Mouse (Mus musculus): ENCODE measurements at regions not wholly inside any gene's neighbourhood (a gene's known extent, or its start where the extent isn't known, plus 50 kb on each side); places are given as distances from the start of the nearest gene placed in this dataset.
"Not testable (repeated sequence)": the region's sequence is repeated elsewhere in the genome, so short reads cannot be mapped to it uniquely, and the experiment has no call there.

DNA sequence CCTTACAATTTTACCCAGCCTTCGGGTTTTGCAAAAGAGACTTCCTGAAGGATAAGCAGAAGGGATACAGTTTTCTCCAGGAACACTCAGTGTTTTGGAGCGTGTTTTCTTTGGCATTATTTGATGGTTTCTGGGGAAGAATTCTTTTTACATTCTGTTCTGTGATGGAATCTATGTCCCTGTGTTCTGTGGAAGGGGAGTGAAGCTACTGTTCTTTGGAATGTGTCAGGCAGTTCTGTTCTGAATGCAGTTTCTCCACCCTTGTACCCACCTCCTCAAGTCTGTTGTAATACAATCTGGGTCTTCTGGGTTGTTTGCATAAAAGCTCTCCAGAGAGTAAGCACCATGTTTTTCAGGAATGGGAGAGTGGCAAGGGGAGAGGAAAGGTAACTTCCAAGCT lies 202.0 kb upstream of the Ccdc54 start:
- H3K36me3 ChIP-seq (ENCODE audit: poor library complexity, severe bottlenecking), result no peaks in the 10 kb centered on the region
- H3K4me1 ChIP-seq, result no peaks in the 10 kb centered on the region
- H3K27ac ChIP-seq, result no peak overlapping the region
- H3K9ac ChIP-seq, result no peak overlapping the region
- no peaks in the 10 kb centered on the region for H3K9me3 ChIP-seq (replicated peaks)
- H3K27me3 ChIP-seq, result no peaks in the 10 kb centered on the region
- no peak for ATAC-seq
- no peak overlapping the region for H3K4me2 ChIP-seq
- H3K4me3 ChIP-seq, result no peak overlapping the region
- 77% methylated on average over 2 of the region's 2 CpGs for WGBS

DNA sequence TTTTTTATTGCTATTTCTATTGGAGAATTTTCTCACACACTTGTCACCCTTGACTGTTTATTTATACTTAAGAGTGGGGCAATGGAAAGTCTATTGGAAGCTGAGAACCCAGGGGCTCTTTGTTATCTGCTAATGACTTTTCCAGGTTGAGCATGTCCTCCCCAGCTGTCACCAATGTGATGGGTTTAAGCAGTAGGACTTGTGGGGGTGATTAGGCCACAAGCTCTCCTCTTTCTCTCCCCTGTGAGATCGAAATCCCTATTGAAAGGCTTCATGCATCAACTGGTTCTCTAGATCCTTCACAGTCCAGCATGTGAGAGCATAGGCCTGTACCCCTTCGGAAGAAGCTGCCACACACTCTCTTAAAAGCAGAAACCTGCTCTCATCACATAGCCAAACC lies 201.6 kb upstream of the Ccdc54 start:
- Histone ChIP-seq H3K4me1 (no peaks in the 10 kb centered on the region), H3K9ac (no peak overlapping the region), H3K9me3 (replicated peaks) (no peaks in the 10 kb centered on the region), H3K4me3 (no peak overlapping the region), H3K27ac (no peak overlapping the region), H3K4me2 (no peak overlapping the region), H3K27me3 (no peaks in the 10 kb centered on the region), H3K36me3 (ENCODE audit: poor library complexity, severe bottlenecking) (no peaks in the 10 kb centered on the region)
- ATAC-seq, result no peak
- WGBS, result 23% methylated on average over 2 of the region's 2 CpGs

- H3K36me3 ChIP-seq (ENCODE audit: poor library complexity, severe bottlenecking), result no peaks in the 10 kb centered on the region
- no peaks in the 10 kb centered on the region for H3K9me3 ChIP-seq (replicated peaks)
- ATAC-seq, result no peak
These were observed 197.7 kb upstream of the Ccdc54 start for GRCm38 (mm10) chr16:50788702-50789101.

DNA sequence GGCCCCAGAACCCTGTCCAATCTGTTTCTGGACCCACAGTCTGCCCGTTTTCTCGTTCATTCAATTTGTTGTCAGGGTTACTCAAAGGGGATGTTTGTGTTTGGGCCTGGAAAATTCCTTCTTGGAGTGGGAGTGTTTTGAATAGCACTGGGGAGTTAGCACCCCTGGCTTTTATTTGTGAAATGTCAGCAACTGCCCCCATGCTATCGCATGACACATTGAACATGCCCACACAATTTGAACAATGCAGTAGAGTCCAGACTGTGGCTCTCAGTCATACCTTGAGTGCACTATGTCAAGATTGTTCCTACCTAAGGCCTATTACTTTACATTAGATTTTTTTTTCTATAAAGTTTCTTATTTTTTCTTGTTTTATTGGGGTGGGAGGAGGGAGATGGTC lies 195.2 kb upstream of the Ccdc54 start:
- Histone ChIP-seq H3K27ac (no peak overlapping the region), H3K27me3 (no peaks in the 10 kb centered on the region), H3K4me2 (no peak overlapping the region), H3K9ac (no peak overlapping the region), H3K4me1 (peaks cover 25% of the 10 kb centered on the region), H3K4me3 (no peak overlapping the region), H3K9me3 (replicated peaks) (no peaks in the 10 kb centered on the region), H3K36me3 (ENCODE audit: poor library complexity, severe bottlenecking) (no peaks in the 10 kb centered on the region)
- WGBS, result 72% methylated on average over 3 of the region's 3 CpGs
- ATAC-seq, result no peak

More at GRCm38 (mm10) chr16:50788702-50789101, 197.7 kb upstream of the Ccdc54 start:
- Histone ChIP-seq H3K27ac (no peak overlapping the region), H3K27me3 (no peaks in the 10 kb centered on the region), H3K9ac (no peak overlapping the region), H3K4me3 (no peak overlapping the region), H3K4me1 (peaks cover 19% of the 10 kb centered on the region), H3K4me2 (no peak overlapping the region)
- WGBS, result 89% methylated on average over 4 of the region's 4 CpGs

DNA sequence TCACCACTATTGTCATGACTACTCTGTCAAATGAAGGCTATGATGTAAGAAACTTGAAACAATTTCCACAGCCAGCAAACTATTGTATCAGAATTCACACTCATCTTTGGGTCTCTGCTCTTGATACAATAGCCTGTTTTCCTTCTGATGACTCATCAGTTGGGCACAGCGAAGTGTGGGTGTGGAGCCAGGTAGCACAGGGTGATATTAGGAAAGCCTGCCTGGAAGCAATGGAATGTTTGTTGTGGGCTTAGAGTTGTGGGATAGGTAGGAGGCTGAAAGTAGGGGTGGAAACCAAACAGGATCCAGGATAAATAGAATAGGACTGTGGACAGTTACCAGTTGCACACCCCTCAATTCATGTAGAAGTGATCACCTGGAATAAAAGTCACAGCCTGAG lies 194.4 kb upstream of the Ccdc54 start:
- no peak overlapping the region for H3K4me2 ChIP-seq
- WGBS, result 82% methylated on average over 1 of the region's 1 CpGs
- H3K36me3 ChIP-seq (ENCODE audit: poor library complexity, severe bottlenecking), result no peaks in the 10 kb centered on the region
- no peak overlapping the region for H3K27ac ChIP-seq
- H3K4me1 ChIP-seq, result peaks cover 25% of the 10 kb centered on the region
- no peak overlapping the region for H3K4me3 ChIP-seq
- H3K9me3 ChIP-seq (replicated peaks), result no peaks in the 10 kb centered on the region
- ATAC-seq, result peak; percentile 14; the same call in 1 of the 2 replicates
- H3K9ac ChIP-seq, result no peak overlapping the region
- no peaks in the 10 kb centered on the region for H3K27me3 ChIP-seq

- no peaks in the 10 kb centered on the region for H3K9me3 ChIP-seq (replicated peaks)
- ATAC-seq, result peak; percentile 75
- H3K4me2 ChIP-seq, result peak overlapping the region; percentile 40
- H3K4me1 ChIP-seq, result peaks cover 25% of the 10 kb centered on the region
- H3K4me3 ChIP-seq, result no peak overlapping the region
- 62% methylated on average over 3 of the region's 3 CpGs for WGBS
- H3K27ac ChIP-seq, result peak overlapping the region; percentile 31; the same call in 1 of the 2 replicates
- no peak overlapping the region for H3K9ac ChIP-seq
- H3K36me3 ChIP-seq (ENCODE audit: poor library complexity, severe bottlenecking), result no peaks in the 10 kb centered on the region
- no peaks in the 10 kb centered on the region for H3K27me3 ChIP-seq
These were observed 193.8 kb upstream of the Ccdc54 start for GRCm38 (mm10) chr16:50784651-50785228.

DNA sequence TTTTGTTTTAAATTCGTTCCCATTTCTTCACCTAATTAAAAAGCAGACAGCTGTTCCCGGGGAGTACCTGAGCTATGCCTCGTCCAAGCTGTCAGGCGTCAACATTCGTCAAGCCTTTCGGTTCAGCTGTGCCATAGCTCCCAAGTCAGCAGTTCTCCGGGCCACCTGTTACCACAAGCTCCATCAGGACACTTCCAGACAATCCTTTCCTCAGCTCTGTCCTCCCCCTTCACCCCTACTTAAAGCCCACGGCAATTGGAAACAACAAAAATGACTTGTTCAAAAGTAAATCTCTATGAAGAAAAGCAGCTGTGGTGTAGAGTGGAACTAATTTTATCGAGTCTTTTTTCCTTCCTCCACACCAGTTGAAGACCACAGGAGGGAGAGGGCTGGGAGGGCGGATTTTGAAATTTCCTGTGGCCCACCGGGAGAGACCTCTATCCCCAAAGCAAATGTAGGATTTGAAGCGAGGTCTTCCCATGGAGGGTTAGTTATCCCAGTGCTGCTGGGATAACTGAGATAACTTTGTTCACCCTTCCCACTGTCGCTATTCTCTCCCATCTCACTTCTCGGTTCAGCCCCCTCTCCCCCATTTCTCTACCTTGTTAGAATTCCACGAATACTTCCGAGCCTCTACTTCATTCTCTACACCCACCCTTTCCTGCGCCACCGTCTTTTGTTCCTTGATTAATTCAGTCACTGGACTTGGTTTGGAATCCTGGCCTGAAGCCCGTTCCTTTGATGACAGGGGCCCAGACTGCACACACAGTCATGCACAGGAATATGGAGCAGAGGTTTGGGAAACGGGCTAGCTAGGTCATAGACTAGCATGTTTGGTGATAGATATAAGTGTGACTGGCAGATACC lies 193.1 kb upstream of the Ccdc54 start:
- Histone ChIP-seq H3K4me1 (peaks cover 32% of the 10 kb centered on the region), H3K9me3 (replicated peaks) (no peaks in the 10 kb centered on the region), H3K27ac (peak overlapping the region; percentile 31), H3K27me3 (no peaks in the 10 kb centered on the region), H3K9ac (no peak overlapping the region), H3K36me3 (ENCODE audit: poor library complexity, severe bottlenecking) (no peaks in the 10 kb centered on the region), H3K4me3 (no peak overlapping the region), H3K4me2 (peak overlapping the region; percentile 40)
- WGBS, result 32% methylated on average over 20 of the region's 20 CpGs
- peak; percentile 85 for ATAC-seq

- H3K27ac ChIP-seq, result no peak overlapping the region
- H3K27me3 ChIP-seq, result no peaks in the 10 kb centered on the region
- ATAC-seq, result no peak
- no peak overlapping the region for H3K9ac ChIP-seq
- no peak overlapping the region for H3K4me2 ChIP-seq
- H3K4me3 ChIP-seq, result no peak overlapping the region
- 23% methylated on average over 6 of the region's 6 CpGs for WGBS
- H3K4me1 ChIP-seq, result peaks cover 33% of the 10 kb centered on the region
- H3K36me3 ChIP-seq (ENCODE audit: poor library complexity, severe bottlenecking), result no peaks in the 10 kb centered on the region
- no peaks in the 10 kb centered on the region for H3K9me3 ChIP-seq (replicated peaks)
These were observed 192.3 kb upstream of the Ccdc54 start for GRCm38 (mm10) chr16:50783240-50783639.

DNA sequence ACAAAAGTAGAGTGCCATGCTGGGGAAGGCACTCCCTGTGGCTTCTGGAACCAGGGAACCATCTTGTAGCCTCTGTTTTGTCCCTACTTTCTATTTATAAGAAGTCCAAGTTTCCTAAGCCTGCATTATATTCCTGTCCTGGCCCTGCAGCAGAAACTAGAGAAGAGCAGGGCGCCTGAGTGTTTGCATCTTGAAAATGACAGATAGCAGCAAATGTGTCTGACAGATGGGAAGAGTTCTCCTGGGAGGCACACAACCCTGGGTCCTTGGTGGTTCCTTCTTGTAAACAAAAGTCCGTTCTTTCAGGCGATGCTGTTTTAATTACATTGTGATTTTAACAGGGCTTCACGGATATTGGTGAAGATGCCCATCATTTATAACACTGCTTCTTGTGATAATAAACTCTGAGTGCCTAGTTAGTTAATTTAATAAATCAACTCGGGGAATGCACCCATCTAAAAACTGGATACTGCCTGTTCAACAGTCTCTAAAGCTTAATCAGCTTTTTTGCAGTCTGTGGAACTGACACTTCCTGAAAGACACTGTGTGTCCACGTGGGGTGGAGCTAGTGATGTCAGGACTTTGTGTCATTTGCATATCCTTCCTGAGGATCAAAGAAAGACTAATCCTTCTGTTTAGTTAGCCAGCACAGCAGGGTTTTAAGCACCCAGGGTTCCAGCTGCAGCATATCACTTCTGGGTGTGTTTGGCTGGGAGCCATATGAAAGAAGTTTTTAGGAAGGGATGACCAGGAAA lies 188.3 kb upstream of the Ccdc54 start:
- ATAC-seq, result 0 out of 2 replicates have a peak, but pooled peaks have one; percentile 14
- Histone ChIP-seq H3K27me3 (no peaks in the 10 kb centered on the region), H3K27ac (no peak overlapping the region), H3K4me3 (no peak overlapping the region), H3K36me3 (ENCODE audit: poor library complexity, severe bottlenecking) (no peaks in the 10 kb centered on the region), H3K4me2 (no peak overlapping the region), H3K9ac (no peak overlapping the region), H3K4me1 (peaks cover 19% of the 10 kb centered on the region), H3K9me3 (replicated peaks) (no peaks in the 10 kb centered on the region)
- 37% methylated on average over 6 of the region's 6 CpGs for WGBS

DNA sequence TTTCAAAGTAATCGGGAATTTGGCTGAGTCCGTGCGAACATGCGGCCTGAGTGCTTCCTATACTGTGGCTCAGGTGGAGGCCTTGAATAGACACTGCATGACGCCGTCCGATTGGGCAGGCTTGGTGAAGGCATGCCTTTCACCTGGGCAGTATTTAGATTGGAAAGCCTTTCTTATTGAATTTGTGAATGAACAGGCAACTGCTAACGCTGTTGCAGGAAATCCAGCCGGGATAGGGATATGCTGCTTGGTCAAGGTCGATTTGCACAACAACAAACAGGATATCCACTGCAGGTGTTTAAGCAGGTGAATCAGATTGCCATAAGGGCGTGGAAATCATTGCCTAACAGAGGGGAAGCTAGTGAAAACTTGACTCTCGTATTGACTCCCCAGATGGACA lies 183.7 kb upstream of the Ccdc54 start:
- H3K4me2 ChIP-seq; H3K27ac ChIP-seq; H3K9ac ChIP-seq; H3K4me1 ChIP-seq; H3K9me3 ChIP-seq (replicated peaks); H3K4me3 ChIP-seq; H3K36me3 ChIP-seq (ENCODE audit: poor library complexity, severe bottlenecking); ATAC-seq; H3K27me3 ChIP-seq: not testable (repeated sequence)
- 95% methylated on average over 12 of the region's 12 CpGs for WGBS

DNA sequence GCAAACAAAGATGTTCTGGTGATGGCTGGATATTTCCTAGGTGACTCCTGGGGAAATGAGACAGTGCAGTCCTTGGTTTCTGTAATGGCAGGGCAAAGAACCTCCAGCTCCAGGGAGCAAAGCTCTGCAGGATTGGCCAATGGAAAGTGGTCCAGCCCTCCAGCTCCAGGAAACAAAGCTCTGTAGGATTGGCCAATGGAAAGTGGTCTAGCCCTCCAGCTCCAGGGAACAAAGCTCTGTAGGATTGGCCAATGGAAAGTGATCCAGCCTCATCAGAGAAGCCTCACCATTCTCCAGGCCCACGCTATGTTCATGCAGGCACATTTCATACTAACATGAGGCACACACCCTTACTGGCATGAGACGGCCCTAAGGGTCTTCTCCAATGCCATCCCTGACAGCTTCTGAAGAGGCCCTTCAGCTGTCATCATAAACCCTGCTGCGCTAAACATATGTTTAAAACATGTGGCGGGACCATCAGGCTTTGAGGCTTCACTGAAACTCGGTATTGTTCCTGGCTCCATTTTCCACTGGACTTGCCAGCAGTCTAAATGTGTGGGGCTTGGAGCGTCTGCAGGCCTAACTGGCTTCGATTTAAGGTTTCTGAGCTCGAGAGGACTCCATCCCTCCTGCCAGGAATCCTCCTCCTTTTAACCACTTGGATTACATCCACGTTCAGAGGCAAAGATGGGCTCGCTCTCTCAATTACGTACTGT lies 175.3 kb upstream of the Ccdc54 start:
- no peaks in the 10 kb centered on the region; the same call in 1 of the 2 replicates for H3K9me3 ChIP-seq (replicated peaks)
- no peak overlapping the region for H3K4me2 ChIP-seq
- H3K27me3 ChIP-seq, result no peaks in the 10 kb centered on the region
- H3K36me3 ChIP-seq (ENCODE audit: poor library complexity, severe bottlenecking), result no peaks in the 10 kb centered on the region
- no peak overlapping the region for H3K4me3 ChIP-seq
- ATAC-seq, result no peak
- H3K9ac ChIP-seq, result no peak overlapping the region
- WGBS, result 87% methylated on average over 11 of the region's 11 CpGs
- no peaks in the 10 kb centered on the region for H3K4me1 ChIP-seq
- no peak overlapping the region for H3K27ac ChIP-seq

DNA sequence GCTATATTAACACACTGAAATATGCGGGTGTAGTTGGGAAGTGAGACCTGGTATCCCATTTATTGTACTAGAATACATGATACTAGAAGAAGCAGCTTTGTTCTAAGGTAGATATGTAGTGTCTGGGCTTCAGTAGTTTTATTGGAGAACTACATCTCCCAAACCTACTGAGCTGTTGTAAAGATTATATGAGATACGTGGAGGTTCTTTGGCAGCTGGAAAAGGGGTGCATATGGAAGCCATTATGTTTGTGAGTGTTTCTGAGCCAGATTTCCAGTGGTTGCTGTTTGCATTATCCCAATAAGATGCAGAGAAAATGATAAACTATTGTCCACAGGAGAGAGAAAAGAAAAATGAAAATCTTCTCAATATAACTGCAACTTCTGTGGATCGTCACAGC lies 171.1 kb upstream of the Ccdc54 start:
- Histone ChIP-seq H3K9me3 (replicated peaks) (no peaks in the 10 kb centered on the region; the same call in 1 of the 2 replicates), H3K4me1 (no peaks in the 10 kb centered on the region), H3K27ac (no peak overlapping the region), H3K27me3 (no peaks in the 10 kb centered on the region), H3K4me2 (no peak overlapping the region), H3K9ac (no peak overlapping the region), H3K36me3 (ENCODE audit: poor library complexity, severe bottlenecking) (no peaks in the 10 kb centered on the region), H3K4me3 (no peak overlapping the region)
- WGBS, result 89% methylated on average over 3 of the region's 3 CpGs
- no peak for ATAC-seq
